Mouse (Mus musculus): ENCODE measurements around the gene Tec. TPM values are rescaled to one million over a fixed set of nuclear protein-coding genes. Genes with fewer than 3 reads are reported as not detected.
A peak's percentile ranks its signal among the peaks of the same experiment; 100 is the strongest.

Gene Tec
- total and polyA plus RNA-seq, 2 experiments = 6.6 to 24.7 TPM

- DNase-seq (ENCODE audit: extremely low read depth, low read depth, low spot score) = peak; percentile 72
- Histone ChIP-seq H3K79me2 (ENCODE audit: control insufficient read depth, insufficient read depth, low read length) (peaks cover 37% of the 10 kb centered on the region), H3K27ac (replicated peaks; ENCODE audit: insufficient read depth, low read depth, low read length) (no peak overlapping the region), H3K4me1 (ENCODE audit: control insufficient read depth, insufficient read depth, low read length) (peaks cover 43% of the 10 kb centered on the region), H3K27me3 (ENCODE audit: control insufficient read depth, insufficient read depth, low read length) (no peaks in the 10 kb centered on the region), H3K36me3 (ENCODE audit: control insufficient read depth, insufficient read depth, low read length) (no peaks in the 10 kb centered on the region), H3K4me3 (ENCODE audit: insufficient read depth, low read depth, low read length) (no peak overlapping the region), H3K9ac (ENCODE audit: low read depth, low read length) (no peak overlapping the region)
- TF ChIP-seq CTCF (IDR thresholded peaks at IDR 0.05; ENCODE audit: low read depth, low read length) (no peak), POLR2A (IDR thresholded peaks at IDR 0.05; ENCODE audit: extremely low read depth, insufficient read depth, low read length) (no peak)
- WGBS = 45% methylated on average over 6 of the region's 6 CpGs
Measured at GRCm38 (mm10) chr5:72854141-72854990, 13.9 kb downstream of the Tec start.

GRCm38 (mm10) chr5:72853365-72853764, 14.9 kb downstream of the Tec start:
- WGBS = 44% methylated on average over 2 of the region's 2 CpGs
- no peak for TF ChIP-seq CTCF (IDR thresholded peaks at IDR 0.05; ENCODE audit: low read depth, low read length)
- TF ChIP-seq POLR2A (IDR thresholded peaks at IDR 0.05; ENCODE audit: extremely low read depth, insufficient read depth, low read length) = no peak
- H3K27me3 ChIP-seq (ENCODE audit: control insufficient read depth, insufficient read depth, low read length) = no peaks in the 10 kb centered on the region
- peak; percentile 58 for DNase-seq (ENCODE audit: extremely low read depth, low read depth, low spot score)
- H3K27ac ChIP-seq (replicated peaks; ENCODE audit: insufficient read depth, low read depth, low read length) = no peak overlapping the region
- H3K9ac ChIP-seq (ENCODE audit: low read depth, low read length) = no peak overlapping the region
- H3K4me3 ChIP-seq (ENCODE audit: insufficient read depth, low read depth, low read length) = no peak overlapping the region
- peaks cover 41% of the 10 kb centered on the region for H3K4me1 ChIP-seq (ENCODE audit: control insufficient read depth, insufficient read depth, low read length)
- H3K79me2 ChIP-seq (ENCODE audit: control insufficient read depth, insufficient read depth, low read length) = peaks cover 47% of the 10 kb centered on the region
- H3K36me3 ChIP-seq (ENCODE audit: control insufficient read depth, insufficient read depth, low read length) = no peaks in the 10 kb centered on the region

- H3K4me3 ChIP-seq (ENCODE audit: insufficient read depth, low read depth, low read length) = no peak overlapping the region
- H3K9ac ChIP-seq (ENCODE audit: low read depth, low read length) = no peak overlapping the region
- DNase-seq (ENCODE audit: extremely low read depth, low read depth, low spot score) = no peak
- 77% methylated on average over 7 of the region's 7 CpGs for WGBS
- no peaks in the 10 kb centered on the region for H3K27me3 ChIP-seq (ENCODE audit: control insufficient read depth, insufficient read depth, low read length)
- peaks cover 49% of the 10 kb centered on the region for H3K79me2 ChIP-seq (ENCODE audit: control insufficient read depth, insufficient read depth, low read length)
- H3K27ac ChIP-seq (replicated peaks; ENCODE audit: insufficient read depth, low read depth, low read length) = no peak overlapping the region
- no peak for TF ChIP-seq CTCF (IDR thresholded peaks at IDR 0.05; ENCODE audit: low read depth, low read length)
- TF ChIP-seq POLR2A (IDR thresholded peaks at IDR 0.05; ENCODE audit: extremely low read depth, insufficient read depth, low read length) = no peak
- no peaks in the 10 kb centered on the region for H3K36me3 ChIP-seq (ENCODE audit: control insufficient read depth, insufficient read depth, low read length)
- peaks cover 40% of the 10 kb centered on the region for H3K4me1 ChIP-seq (ENCODE audit: control insufficient read depth, insufficient read depth, low read length)
Measured at GRCm38 (mm10) chr5:72852301-72852995, 15.8 kb downstream of the Tec start.

GRCm38 (mm10) chr5:72851674-72852098, 16.6 kb downstream of the Tec start:
- TF ChIP-seq POLR2A (IDR thresholded peaks at IDR 0.05; ENCODE audit: extremely low read depth, insufficient read depth, low read length) = no peak
- no peak for TF ChIP-seq CTCF (IDR thresholded peaks at IDR 0.05; ENCODE audit: low read depth, low read length)
- Histone ChIP-seq H3K27ac (replicated peaks; ENCODE audit: insufficient read depth, low read depth, low read length) (peak overlapping the region; percentile 31), H3K27me3 (ENCODE audit: control insufficient read depth, insufficient read depth, low read length) (no peaks in the 10 kb centered on the region), H3K9ac (ENCODE audit: low read depth, low read length) (no peak overlapping the region), H3K79me2 (ENCODE audit: control insufficient read depth, insufficient read depth, low read length) (peaks cover 49% of the 10 kb centered on the region), H3K4me1 (ENCODE audit: control insufficient read depth, insufficient read depth, low read length) (peaks cover 34% of the 10 kb centered on the region), H3K4me3 (ENCODE audit: insufficient read depth, low read depth, low read length) (no peak overlapping the region), H3K36me3 (ENCODE audit: control insufficient read depth, insufficient read depth, low read length) (no peaks in the 10 kb centered on the region)
- peak; percentile 75 for DNase-seq (ENCODE audit: extremely low read depth, low read depth, low spot score)
- 40% methylated on average over 4 of the region's 4 CpGs for WGBS

- Histone ChIP-seq H3K4me1 (ENCODE audit: control insufficient read depth, insufficient read depth, low read length) (peaks cover 30% of the 10 kb centered on the region), H3K9ac (ENCODE audit: low read depth, low read length) (no peak overlapping the region), H3K27me3 (ENCODE audit: control insufficient read depth, insufficient read depth, low read length) (no peaks in the 10 kb centered on the region), H3K79me2 (ENCODE audit: control insufficient read depth, insufficient read depth, low read length) (peaks cover 49% of the 10 kb centered on the region), H3K36me3 (ENCODE audit: control insufficient read depth, insufficient read depth, low read length) (no peaks in the 10 kb centered on the region), H3K27ac (replicated peaks; ENCODE audit: insufficient read depth, low read depth, low read length) (peak overlapping the region; percentile 31), H3K4me3 (ENCODE audit: insufficient read depth, low read depth, low read length) (no peak overlapping the region)
- TF ChIP-seq POLR2A (IDR thresholded peaks at IDR 0.05; ENCODE audit: extremely low read depth, insufficient read depth, low read length) (no peak), CTCF (IDR thresholded peaks at IDR 0.05; ENCODE audit: low read depth, low read length) (no peak)
- 91% methylated on average over 12 of the region's 12 CpGs for WGBS
- DNase-seq (ENCODE audit: extremely low read depth, low read depth, low spot score) = no peak
Measured at GRCm38 (mm10) chr5:72850926-72851673, 17.2 kb downstream of the Tec start.
